Mouse (Mus musculus) left cerebral cortex, postnatal 14 days (tissue): ENCODE measurements around the gene Ddit4l. TPM values are rescaled to one million over a fixed set of nuclear protein-coding genes. Genes with fewer than 3 reads are reported as not detected.
"Not testable (repeated sequence)": the region's sequence is repeated elsewhere in the genome, so short reads cannot be mapped to it uniquely, and the experiment has no call there.

Source experiments
- DNase-seq, 2 experiments: peaks; one replicate each; pipeline ENCODE4 v3.0.0; 2021 to 2022; ENCODE audit warnings: low spot score in 2 of 2, mixed read lengths in 1 of 2
- intact Hi-C: fragments of 180-260 bp; cut with DNase I; formaldehyde crosslinking; loops from one replicate; pipeline ENCODE4 v1.15.1; 2025
- microRNA-seq, 2 experiments: library from miRNA; unstranded; fragments of <30 nt; microRNA quantifications; one replicate each; pipeline ENCODE4 v1.2.0; 2022
- total RNA-seq, 2 experiments: library from RNA; stranded (reverse); gene quantifications; 2 replicates each; pipeline ENCODE4 v1.2.3; 2021

The Ddit4l gene
- total RNA-seq, 2 experiments from 2014 or later: 11.6 to 14.4 TPM

GRCm38 (mm10) chr3:137642568-137642967, 21.2 kb downstream of the Ddit4l start:
- intact Hi-C loops: no loop called here
- DNase-seq: no peak

DNA sequence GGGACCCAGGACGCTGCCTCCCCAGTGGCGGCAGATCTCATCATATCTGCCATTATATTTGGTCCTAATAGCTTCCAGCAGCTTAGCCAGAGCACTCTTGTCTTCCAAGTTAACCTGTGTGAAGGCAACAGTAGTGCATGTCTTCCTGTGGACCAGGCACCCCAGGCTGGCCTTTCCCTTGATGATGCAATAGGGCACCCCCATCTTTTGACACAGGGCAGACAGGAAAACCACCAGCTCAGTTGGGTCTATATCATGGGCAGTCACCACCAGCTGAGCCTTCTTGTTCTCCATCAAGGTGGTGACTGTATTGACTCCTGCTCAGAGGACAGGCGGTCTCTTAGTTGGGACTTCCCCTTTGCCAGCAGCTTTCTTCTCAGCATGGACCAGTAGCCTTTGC, 22.7 kb downstream of the Ddit4l start:
- intact Hi-C loops: no loop called here
- no peak for DNase-seq

DNA sequence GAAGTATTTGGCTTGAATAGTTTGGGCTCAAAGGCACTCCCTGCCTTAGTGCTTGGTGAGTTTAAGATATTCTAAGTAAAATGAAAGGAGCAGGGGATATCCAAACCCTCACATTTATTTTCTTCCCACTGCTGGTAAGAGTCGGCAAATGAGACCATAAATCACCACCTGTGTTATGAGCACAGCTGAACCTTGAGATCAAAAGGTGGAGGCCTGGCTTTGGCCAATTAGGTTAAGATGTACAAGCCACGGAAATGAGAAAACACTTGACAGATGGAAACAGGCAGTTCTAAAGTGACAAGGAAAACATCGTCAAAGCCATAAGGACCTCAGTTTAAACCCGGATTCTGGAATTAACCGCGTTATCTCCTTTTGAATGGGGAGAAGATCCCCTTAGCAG, 23.5 kb downstream of the Ddit4l start:
- DNase-seq: no peak
- intact Hi-C loops: no loop called here

- DNase-seq: peak; percentile 27 to 77
- intact Hi-C loops: no loop called here
These were observed 26.2 kb downstream of the Ddit4l start for GRCm38 (mm10) chr3:137647427-137648100.

DNA sequence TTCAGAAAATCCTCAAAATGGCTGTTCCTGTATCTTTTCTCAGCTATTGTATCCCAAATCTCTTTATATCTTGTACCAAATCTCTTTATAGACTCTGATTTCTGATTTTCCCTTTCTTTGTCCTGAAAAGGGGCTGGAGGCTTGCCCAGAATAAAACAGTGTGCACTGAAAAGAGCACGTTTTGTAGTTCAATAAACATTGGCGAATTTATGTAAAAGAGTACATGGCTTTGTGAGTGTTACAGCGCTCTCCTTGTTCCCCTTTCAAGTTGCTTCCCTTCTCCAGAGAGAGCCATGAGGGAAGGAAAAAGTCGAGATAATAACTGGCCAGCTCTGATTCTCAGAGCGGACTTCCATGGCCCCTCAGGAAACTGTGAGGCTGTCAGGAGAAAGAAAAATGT, 27.7 kb downstream of the Ddit4l start:
- intact Hi-C loops: no loop called here

GRCm38 (mm10) chr3:137652853-137653252, 31.4 kb downstream of the Ddit4l start:
- intact Hi-C loops: no loop called here
- DNase-seq: no peak

More for the DNA sequence above, 27.7 kb downstream of the Ddit4l start:
- no peak for DNase-seq

- DNase-seq, intact Hi-C loops: not testable (repeated sequence)
These were observed 49.8 kb downstream of the Ddit4l start, which contains the start of gene Gm21962 for GRCm38 (mm10) chr3:137671224-137671623. Gene Gm21962, plus strand, starts transcription at chr3:137671524.

Small RNA genes within 50 kb of the gene (microRNA-seq; reads per million reads assigned to microRNA genes)
- gene Gm22468: 0 reads per million in 2 experiments

Other genes starting within 250 kb of the Ddit4l start
- gene Gm21962, start 49.9 kb downstream of the Ddit4l start, total RNA-seq: not detected
- gene H2afz, start 242.9 kb downstream of the Ddit4l start, total RNA-seq: 100 to 1,000 TPM; 169 to 177 TPM
- gene Dnajb14, start 246.1 kb downstream of the Ddit4l start, total RNA-seq: 10 to 100 TPM; 45.5 to 48.8 TPM